Mouse (Mus musculus) ES-CJ7 (cell line): ENCODE results near the gene Olfr731.

Experiments
- DNase-seq: peaks from one replicate; pipeline ENCODE4 v3.0.0; 2011; ENCODE audit warnings: low read depth, low spot score

The Olfr731 gene

DNA sequence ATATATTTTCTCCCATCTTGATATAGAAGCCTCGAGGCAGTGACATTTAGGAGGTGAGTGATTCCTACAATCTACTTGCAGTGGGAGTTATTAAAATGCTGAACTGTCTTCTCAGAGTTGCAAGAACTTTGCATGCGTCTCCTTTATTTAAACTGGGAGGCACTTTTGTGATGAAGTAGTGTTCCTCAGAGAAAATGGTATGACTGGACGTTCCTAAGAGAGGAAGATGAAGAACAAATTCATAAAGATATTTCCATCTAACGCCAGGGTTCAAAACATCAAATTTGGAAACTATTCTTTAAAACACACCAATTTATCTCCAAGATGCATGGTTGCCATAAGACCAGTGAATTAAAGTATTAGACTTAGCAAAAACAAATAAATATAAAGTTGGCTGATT lies at the start of gene Olfr731:
Gene Olfr731, minus strand, starts transcription at position 101 of the 400 bp plus-strand sequence.
- no peak for DNase-seq

GRCm38 (mm10) chr14:50284106-50284505 lies 42.4 kb upstream of the Olfr731 start, which contains the start of gene Olfr732:
Gene Olfr732, minus strand, starts transcription at chr14:50284206.
- DNase-seq = no peak

DNA sequence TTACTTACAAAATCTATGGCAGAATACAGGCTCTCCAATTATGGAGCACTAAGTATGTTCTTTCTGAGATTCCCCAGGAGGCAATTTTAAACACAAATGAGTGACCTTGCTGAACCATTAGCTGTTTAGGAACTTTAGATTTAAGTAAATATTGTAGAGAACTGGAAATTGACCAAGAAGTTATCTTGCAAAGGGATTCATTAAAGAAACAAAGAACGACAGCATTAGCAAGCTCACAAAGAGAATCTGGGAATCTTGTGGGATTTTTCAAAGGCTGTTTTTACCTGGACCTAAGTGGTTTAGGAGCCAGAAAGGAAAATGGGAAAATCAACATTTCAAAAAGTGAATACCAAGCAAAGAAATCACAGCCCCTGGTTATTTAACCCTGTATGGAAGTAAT lies 53.6 kb downstream of the Olfr731 start, which contains the start of gene Olfr730:
Gene Olfr730, minus strand, starts transcription at position 101 of the 400 bp plus-strand sequence.
- no peak for DNase-seq
